Mouse (Mus musculus): Measurements from ENCODE around the gene Mapt.
"Not testable (repeated sequence)": the region's sequence is repeated elsewhere in the genome, so short reads cannot be mapped to it uniquely, and the experiment has no call there.

The Mapt gene

DNA sequence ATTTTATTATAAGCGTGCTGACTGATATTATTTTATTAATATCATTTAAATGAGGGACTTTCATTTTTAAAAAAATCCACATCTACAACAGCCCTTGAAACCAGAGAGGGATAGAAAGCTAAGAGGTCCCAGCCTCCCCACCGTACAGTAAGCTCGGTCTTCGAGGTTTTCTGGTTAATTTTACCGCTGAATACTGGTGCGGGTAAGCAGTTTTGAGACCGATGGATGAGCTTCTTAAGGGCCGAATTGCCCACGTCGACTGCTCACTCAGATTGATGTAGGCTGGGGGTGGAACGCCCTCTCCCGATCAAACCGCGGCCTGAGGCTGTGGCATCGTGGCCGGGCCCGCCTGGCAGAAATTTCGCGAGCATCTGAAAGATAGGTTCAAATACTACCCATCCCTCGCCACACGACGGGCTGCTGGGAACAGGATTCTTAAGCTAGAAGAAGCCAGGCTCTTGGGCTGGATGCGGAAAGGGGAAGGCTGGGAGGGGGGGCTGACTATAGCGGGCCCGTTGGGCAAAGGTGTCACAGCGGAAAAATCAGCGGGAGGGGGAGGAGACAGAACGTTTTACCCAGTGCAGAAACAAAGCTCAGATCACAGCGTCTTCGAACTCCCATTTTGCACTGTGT is 2.5 kb downstream of the Mapt start:
- DNase-seq (ENCODE audit: low spot score), result no peak

DNA sequence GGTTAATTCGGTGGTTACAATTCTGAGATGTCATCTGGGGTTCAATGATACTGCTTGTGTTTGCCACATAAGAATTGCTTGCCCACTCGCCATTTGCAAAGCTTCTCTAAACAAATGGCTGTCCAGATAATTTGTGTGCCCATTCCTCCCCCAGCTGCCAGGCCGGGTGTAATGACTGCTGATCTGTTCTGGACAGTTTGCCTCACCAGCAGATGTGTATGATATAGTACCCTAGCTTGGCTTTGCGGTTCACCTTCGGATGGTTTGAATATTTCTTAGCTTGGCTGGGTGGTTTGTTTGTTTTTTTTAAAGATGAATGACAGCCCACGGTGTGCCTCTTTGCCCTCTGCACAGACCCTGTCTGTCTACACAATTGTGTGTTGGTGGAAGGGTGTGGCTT is 3.5 kb downstream of the Mapt start:
- DNase-seq (ENCODE audit: low spot score), result no peak

DNA sequence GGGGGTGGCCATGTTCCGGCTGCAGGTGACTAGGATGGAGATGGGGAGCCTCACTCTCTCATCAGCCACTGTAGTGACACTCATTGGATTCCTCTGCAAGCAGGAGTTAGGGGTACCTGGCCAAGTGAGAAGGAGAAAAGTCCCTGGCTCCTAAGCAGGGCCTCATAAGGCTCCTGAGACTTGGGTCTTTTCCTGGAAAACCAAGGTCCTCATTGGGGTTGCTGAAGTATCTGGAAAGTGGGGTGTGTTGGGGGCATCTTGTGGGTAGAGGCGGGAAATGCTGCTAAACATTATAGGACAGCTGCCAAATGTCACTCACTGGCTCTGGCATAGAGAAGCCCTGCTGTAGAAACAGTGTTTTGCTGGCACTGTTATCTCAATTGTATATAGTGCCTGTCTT is 4.7 kb downstream of the Mapt start:
- no peak for DNase-seq (ENCODE audit: low spot score)

DNA sequence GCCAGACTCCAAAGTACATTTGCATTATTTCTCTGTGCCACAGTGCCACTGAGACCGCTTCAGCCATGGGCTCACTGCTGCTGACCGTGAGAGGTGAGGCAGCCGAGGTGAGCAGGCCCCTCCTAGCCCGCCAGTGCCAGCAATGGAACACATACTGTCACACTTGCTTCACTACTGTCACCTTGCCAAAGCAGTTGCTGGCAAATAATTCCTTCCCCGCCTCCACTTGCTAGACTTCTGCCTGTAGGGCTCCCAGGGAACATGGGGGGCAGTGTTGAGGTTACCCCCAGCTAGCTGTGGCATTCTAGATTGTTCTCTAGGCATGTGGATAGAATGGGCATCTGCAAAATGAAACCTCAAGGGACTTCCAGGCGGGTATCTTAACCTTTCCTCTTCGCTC is 6.0 kb downstream of the Mapt start:
- DNase-seq (ENCODE audit: low spot score), result peak; percentile 70

DNA sequence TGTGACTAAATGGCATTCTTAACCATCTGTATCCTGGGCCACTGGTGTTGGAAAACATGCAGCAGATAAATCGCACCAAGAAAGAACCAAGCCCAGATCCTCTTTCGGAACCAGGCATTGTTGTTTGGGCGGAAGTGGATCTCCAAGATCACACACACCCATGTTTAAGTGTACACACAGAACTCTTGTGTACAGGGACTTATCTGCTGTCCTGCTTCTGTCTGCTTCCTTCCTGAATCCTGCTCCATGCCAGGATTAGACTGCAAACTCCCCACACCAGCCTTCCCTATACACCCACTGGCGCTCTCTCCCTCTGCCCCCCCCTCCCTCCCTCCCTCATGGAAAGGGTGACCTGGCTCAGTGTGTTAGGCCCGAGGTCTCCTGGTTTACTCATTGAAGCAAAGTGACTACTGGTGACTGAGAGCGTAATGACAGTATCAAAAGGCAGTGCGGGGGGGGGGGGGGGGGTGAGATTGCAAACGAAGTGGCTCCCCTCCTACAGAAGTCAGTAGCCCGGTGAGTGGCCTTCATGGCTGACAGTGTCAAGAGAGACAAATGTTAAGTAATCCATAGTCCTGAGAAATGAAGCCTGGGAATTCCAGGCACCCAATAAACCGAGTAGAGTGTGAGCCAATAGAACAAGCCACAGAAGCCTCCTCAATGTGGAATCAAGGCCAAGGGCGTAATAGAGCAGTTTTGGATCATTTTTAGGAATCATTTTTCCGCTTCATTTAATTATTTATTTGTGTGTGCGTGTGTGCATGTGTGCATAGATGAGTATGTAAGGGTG is 7.0 kb downstream of the Mapt start:
- DNase-seq (ENCODE audit: low spot score), result no peak

DNA sequence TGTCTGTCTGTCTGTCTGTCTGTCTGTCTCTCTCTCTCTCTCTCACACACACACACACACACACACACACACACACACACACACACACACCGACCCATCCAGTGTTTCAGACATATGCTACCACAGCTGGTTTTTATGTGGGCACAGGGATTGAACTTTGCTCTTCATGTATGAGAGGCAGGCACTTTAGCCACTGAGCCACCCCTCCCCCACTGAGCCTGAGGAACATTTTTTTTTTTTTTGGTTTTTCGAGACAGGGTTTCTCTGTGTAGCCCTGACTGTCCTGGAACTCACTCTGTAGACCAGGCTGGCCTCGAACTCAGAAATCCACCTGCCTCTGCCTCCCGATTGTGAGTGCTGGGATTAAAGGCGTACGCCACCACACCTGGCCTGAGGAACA is 14.3 kb downstream of the Mapt start:
- DNase-seq (ENCODE audit: low spot score), result not testable (repeated sequence)

DNA sequence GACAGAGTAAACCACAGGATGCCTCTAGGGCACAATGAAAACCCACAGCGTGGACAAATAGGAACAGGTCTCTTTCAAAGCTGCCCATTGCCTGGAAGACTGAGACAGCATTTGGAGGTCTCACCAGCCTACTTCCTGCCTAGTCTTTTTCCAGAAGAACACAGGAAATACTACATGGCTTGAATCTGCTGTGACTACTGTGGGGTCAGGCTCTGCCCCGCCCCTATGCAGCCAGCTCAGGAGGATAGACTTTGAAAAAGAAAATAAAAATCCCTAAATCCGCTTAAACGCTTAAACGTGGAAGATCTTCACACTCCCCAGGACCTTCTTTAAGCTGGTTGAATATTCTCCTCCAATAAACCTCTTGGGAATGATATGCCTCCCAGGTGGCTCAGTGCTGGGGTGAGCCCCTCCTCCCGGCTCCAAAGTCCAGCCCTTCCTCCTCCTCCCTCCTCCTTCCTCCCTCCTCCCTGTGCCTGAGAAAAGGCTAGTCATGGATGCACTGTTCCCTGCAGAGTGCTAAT is 15.0 kb downstream of the Mapt start:
- DNase-seq (ENCODE audit: low spot score), result no peak

DNA sequence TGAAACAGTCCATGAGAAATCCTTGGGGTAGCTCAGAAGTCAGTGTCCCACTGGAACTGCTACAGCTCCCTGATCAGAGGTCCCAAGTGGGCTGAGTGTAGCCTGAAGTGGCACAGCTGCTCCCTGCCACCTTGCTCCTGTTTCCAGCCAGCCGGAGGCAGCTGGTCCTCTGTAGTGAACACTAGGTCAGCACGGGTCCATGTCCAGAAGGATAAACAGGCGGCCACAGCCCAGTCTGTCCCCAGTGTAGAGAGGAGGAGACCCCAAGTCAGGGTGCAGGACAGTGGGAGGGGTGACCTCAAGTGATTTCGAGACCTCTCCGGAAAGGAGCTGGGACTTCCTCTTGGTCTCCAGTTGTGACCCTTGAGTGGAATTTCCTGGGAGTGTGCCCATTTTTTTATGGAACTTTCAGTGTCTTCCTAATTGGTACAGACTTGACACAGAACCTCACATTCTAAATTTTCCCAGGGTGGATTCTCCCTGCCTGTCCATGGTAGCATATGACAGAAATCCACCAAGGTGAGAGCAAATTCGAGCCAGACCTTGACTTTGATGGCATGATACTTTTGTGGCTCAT is 16.0 kb downstream of the Mapt start:
- no peak for DNase-seq (ENCODE audit: low spot score)

DNA sequence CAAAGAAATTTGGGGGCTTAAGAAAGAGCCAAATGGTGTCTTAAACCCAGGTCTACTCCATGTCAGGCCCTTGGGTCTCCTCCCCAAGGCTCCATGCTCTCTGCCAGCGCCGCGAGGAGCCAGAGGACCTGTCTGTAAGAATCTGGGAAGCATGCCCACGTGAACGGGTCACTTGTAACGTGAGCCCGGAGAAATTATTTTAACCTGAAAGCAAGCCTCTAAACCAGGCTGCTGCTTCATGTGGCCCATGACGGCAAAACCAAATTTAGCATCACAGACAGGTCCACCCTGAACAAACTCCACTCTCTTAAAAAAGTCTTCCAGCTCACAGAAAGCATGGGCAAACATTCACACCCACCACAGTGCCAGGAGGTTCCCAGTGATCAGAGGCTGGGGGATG is 18.2 kb downstream of the Mapt start:
- no peak for DNase-seq (ENCODE audit: low spot score)

DNA sequence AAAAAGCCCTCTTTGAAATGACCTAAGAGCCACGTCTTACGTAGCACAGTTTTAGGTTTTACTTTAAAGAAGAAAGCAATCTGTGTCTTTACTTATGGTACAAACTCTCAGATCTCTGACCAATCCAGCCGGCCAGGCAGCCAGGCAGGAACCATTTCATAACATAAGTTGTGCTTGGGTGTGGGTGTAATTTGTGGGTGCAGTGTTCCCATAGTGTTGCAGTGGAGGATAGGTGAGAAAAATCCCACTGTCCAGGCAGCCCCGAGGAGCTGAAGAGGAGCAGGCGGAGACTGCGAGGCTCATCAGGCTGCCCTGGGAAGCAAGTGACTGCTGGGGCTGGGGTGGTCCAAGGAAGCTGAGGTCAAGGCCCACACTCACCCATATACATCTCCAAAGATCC is 19.9 kb downstream of the Mapt start:
- DNase-seq (ENCODE audit: low spot score), result no peak

DNA sequence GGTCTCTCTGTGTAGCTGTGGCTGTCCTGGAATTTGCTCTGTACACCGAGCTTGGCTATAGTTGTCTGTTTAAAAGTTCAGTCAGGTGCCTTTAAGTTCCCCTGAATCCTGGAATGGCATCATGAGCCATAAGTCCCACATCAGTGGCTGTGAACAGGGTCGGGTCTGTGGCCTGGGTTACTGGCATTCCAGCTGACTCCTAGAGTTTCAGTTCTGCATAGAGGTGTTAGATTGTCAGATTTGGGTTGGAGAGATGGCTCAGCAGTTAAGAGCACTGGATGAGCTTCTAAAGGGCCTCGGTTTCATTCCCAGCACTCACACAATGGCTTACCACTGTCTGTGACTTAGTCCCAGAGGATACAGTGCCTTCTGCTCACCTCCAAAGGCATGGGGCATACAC is 20.9 kb downstream of the Mapt start:
- DNase-seq (ENCODE audit: low spot score), result no peak

DNA sequence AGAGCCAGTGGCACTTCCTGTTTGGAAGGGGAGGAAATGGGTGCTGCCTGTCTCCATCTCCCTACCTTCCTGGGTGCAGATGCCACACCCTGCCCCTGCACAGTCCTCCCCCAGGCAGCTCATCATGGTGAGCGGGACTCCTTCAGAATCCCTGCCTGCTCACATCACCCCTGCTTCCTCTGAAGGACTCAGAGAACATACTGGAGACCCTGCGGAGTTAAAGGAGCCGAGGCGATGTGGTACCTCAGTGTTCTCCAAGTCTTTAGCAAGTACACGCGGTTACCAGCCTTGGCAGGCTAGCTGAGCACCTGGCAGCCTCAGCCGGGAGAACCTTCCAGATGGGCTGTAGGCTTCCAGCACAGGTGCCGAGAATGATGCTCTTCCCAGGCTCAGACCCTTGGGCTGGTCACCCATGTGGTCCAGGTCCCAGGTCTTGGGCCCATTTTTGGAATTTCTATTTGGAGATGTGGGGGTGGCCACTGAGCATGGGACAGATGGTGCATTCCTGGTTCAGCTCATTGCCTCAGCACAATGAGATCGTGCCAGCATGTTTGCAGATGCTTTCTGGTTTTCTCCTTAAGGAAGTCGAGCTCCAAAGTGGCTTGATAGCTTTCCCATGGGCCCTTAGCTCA is 23.3 kb downstream of the Mapt start:
- no peak for DNase-seq (ENCODE audit: low spot score)

DNA sequence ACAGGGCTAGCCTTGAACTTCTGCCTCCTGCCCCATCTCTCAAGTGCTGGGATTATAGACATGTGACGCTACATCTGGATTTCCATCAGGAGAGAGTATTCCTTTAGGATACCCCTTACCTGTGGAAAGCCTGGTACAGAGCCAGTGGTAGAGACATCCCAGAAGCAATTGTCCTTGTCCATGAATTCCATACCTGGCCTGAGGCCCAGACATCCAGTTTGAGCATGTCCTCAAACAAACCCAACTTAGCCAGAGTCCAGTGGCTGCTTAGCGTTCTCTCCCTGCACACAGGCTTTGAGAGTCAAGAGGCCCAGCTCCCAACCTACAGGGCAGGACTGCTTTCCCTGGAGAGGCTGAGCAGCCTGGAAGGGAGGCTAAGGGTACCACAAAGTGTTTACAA is 25.0 kb downstream of the Mapt start:
- DNase-seq (ENCODE audit: low spot score), result no peak

DNA sequence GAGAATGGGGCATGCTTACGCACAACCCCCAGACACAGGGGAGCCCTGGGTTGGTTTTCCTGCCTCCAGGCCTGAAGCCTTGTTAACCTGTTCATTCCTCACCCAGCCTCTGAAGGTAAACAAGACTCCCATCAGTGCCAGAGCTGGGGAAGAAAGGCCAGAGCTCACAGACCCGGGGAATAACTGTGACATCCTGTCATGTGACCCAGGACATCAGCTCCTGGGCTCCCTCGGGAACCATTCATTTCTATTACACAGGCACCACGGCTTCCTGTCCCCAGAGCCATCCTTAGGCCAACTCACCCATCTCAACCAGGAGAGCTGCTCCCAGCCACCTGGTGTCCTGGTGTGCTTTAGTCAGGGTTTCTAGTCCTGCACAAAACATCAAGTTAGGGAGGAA is 27.8 kb downstream of the Mapt start:
- no peak for DNase-seq (ENCODE audit: low spot score)

DNA sequence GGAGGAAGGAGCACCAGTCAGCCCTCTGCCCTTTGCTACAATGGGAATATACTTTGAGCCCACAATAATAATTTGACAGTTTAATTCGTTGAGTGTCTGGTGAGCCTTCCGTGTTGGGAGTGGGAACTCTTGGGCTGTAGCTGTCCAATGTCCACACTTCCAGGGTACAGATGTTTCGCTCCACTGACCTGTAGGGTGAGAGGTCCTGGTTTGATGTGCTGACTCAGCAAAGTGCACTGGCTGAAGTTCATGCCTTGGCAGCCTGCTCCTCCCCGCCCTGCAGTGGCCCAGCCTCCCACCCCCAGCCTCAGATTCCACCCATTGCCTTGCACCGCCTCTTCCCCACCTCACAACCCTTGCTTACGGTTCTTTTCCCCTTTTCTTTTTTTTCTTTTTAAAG is 33.5 kb downstream of the Mapt start:
- no peak for DNase-seq (ENCODE audit: low spot score)

DNA sequence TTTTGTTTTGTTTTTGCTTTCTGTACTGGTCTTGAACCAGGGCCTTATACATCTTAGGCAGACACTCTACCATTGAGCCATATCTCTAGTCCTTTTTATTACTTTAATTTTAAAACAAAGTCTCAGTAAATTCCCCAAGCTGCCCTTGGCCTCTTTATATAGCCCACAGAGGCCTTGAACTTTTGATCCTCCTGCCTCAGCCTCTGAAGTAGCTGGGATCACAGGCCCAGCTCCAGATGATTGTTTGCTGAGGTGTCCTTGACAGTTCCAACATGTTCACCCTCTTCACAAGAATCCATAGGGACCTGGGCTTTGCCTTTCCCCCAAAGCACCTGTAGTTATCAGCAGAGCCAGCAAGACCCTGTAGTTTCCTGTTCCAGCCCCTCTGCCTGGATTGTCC is 34.5 kb downstream of the Mapt start:
- no peak for DNase-seq (ENCODE audit: low spot score)

DNA sequence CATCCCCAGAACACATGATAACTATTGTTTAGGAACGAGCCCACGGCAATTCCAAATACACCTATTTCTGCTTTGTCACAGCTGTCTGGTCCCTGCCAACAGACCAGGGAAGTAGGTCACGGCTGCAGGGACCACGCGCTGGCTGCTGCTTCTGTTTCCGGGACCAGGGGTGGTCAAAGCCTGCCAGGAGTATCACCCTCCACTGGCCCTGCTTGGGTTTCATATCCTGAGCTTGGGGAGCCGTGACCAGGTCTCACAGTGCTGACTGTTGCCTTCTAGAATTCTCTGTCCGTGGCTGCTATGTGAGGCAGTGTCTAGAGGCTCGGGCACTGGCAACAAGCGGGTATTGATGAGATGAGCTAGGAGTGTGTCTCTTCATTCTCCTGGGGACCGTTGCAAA is 36.2 kb downstream of the Mapt start:
- DNase-seq (ENCODE audit: low spot score), result no peak

DNA sequence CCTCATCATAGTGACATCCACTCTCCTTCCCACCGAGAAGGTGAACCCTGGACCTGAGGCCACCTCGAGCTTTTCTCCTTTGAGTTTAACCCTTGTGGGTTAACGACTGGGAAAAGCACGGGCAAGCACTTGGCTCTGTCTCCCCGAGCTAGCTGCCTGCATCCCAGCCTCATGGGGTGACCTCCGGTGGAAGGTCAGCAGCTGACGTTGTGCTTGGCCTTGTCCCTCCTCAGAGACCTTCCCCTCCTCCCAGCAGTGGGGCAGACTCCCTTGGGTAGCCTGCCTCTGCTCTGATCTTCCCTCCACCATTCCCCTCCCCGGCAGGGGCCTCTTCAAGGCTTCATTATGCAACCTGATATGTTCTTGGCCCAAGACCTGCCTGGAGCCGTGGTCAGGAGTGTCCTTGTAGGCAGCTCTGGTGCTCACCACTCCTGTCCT is 38.2 kb downstream of the Mapt start:
- DNase-seq (ENCODE audit: low spot score), result peak; percentile 26

DNA sequence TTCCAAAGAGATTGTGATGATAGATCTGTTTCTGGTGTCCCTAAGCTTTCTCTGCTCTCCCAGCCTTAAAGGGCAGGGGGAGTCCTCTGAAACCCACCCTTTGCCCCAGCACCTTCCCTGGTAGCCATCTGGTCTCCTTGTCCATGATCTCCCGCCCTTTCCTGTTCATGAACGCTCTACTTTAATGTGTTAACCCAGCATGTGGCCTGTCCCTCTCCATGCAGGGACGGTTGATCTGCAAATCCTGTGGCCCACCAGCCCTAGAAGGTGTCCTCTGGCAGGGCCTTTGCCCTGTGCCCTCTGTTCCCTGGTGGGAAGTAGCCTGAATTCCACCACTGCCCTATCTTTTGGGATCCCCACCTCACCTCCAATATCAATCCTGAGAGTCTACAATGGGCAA is 39.3 kb downstream of the Mapt start:
- no peak for DNase-seq (ENCODE audit: low spot score)

DNA sequence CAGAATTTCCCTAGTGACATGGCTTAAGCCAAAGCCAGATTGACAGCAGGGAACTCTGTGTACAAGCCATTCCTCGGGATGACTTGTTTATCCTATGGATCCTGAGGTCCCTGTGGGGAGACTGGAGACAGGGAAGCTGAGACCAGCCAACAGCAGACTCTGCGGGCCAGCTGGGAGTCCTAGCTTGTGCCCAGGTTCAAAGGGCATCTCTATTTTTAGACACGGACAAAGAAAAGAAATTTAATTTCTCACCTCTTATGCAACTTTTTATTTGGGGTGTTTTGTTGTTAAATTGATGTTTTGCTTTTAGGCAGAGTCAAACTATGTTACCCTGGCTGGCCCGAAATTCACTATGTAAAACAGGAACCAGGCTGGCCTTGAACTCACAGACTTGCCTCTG is 39.7 kb downstream of the Mapt start:
- DNase-seq (ENCODE audit: low spot score), result no peak

DNA sequence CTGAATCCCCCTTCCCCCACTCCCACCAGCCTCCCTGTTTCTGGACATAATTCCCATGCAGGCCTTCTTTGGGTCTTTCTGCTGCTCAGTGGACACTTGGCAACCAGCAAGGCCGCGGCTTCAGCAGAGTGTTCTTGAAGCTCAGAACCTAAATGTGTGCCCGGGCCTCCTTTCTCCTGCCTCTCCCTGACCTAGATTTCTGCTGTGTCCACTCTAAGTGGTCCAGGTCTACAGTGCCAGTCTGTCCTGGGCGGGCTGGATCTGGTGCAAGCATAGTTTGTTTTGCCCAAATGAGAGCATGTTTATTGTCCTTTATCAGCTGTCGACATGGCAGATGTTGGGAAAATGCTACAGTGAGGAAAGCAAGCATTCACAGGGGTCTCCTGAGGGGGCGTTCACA is 40.7 kb downstream of the Mapt start:
- no peak for DNase-seq (ENCODE audit: low spot score)

DNA sequence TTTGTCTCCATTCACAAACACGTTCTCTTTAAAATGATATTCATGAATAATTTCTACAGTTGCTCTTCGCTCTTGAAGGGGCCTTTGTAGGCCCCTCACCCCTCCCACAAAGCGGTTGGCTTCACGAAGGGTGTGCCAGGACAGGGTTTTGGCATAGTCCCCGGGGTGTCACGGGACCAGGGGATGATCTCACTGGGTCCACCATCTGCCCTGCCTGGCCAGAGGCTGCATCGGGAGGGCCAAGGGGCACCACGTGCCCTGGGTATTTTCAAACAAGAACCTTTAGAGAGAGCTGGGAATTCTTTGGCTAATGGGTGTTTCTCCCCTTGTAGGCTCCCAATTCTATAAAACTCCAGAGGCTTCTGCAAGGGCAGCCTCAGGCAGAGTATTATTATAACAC is 41.2 kb downstream of the Mapt start:
- peak; percentile 48 for DNase-seq (ENCODE audit: low spot score)

DNA sequence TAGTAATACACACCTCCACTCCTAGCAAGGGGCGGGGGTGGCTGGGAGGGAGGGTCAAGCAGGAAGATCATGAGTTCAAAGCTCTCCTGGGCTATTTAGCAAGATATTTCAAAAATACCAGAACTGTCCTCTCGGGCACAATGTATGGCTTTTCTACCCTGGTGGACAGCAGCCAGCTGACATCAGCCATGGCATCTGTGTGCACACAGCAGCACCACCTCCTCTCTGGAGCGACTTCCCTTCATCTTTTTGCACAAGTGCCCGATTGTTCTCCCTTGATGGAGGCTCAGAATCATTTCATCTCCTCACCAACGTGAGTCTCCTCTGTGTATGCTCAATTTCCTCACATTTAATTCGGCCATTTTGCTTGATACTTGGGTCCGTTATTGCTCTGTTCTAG is 44.6 kb downstream of the Mapt start:
- no peak for DNase-seq (ENCODE audit: low spot score)
